Mouse (Mus musculus): ENCODE results near the gene Rap1gap2.

Rap1gap2 gene

GRCm38 (mm10) chr11:74506275-74506674, 104.4 kb downstream of the Rap1gap2 start:
- in situ Hi-C loops (cut with MboI, MseI): no loop called here

DNA sequence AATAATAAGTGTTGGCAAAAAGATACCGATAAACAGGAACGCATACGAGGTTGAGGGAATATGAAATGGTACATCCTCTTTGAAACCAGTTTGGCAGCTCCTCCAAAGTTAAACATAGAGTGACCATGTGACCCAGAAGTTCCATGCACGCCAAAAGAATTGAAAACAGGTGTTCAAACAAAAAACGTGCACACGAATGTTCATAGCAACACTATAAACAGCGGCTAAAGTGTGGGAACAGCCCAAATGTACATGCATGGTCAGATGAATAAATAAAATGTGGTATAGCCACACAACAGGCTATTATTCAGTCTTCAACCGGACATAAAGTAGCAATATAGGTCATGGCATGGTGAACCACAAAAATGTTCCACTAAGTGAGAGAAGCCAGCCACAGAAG, 108.2 kb downstream of the Rap1gap2 start:
- in situ Hi-C loops (cut with MboI, MseI): no loop called here

GRCm38 (mm10) chr11:74501989-74502388, 108.7 kb downstream of the Rap1gap2 start:
- in situ Hi-C loops (cut with MboI, MseI): no loop called here

- in situ Hi-C loops (cut with MboI, MseI): no loop called here
Measured at GRCm38 (mm10) chr11:74501061-74501460, 109.7 kb downstream of the Rap1gap2 start.

DNA sequence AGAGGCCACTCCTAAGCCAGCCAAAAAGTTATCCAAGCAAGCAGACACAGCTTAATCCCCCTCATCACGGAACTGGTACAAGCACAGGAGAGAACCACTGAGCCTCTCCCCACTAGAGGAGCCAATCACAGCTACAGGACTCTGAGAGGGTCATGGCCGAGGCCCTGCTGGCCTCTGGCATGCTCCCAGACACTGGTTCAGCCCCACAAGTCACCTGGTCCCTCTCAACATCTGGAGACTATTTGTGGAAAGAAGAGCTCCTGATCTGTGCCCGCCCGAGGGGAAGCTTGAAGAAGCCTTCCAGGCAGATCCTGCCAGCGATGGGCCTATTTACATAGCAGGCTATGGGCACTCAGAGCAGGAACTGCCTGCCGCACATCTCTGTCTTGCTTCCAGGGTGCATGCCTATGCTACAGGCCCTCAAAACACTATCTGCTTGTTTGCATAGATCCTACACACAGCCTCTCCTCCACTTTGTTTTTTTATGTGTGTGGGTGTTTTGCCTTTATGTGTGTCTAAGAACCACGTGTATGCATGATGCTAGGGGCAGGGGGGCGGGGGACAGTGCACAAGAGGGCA, 111.1 kb downstream of the Rap1gap2 start:
- in situ Hi-C loops (cut with MboI, MseI): no loop called here

DNA sequence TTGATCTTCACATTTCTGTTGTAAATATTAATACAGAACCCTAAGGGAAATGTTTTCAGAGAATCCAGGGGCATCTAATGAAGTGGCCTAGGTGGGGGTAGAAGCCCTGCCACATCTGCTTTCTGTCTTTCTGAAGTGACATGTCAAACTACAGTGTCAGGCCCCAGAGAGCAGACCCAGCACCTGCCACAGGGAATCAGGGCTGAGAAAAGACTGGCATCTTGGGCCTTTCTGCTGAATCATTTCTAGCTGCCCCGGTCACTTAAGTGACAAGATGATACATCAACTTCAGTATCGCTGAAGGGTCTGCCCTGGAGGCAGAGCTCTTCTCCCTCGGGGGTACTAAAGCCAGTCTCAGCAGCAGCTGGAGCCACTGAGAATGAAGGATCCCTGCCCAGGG, 111.7 kb downstream of the Rap1gap2 start:
- in situ Hi-C loops (cut with MboI, MseI): no loop called here

- in situ Hi-C loops (cut with MboI, MseI): no loop called here
Measured at GRCm38 (mm10) chr11:74496581-74496980, 114.1 kb downstream of the Rap1gap2 start.

- in situ Hi-C loops (cut with MboI, MseI): no loop called here
Measured at GRCm38 (mm10) chr11:74493936-74494335, 116.8 kb downstream of the Rap1gap2 start.

DNA sequence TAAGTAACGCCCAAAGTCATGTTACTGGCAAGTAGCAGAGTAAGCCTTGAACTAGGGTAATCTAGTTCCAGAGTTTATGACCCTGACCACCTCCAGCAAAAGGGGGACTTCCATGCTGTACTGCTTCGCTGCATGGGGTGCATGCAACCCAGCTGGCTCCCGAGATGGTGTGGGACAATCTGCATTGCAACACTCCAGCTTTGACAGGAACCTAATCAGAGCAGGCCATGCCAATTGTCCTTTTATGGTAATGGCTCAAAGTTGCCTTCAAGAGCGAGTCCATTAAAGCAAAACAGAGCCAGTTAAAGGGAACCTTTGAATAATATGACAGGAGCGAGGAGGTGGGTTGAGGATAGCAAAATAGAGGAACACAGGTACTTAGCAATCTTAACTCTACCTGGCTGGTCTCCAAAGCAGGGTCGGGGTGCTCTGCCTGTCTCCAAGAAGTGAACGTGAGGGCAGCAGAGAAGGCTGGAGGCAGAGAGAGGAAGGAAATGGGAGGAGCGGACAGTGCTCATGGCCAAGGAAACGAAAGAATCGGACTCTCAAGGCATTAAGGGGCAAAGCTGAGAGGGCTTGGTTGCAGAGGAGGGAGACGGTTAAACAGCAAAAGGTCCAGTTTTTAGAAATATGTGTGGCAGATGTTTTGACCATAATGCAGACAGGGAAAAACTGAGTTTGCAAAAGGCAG, 117.4 kb downstream of the Rap1gap2 start:
- in situ Hi-C loops (cut with MboI, MseI): no loop called here

GRCm38 (mm10) chr11:74491130-74491529, 119.6 kb downstream of the Rap1gap2 start:
- in situ Hi-C loops (cut with MboI, MseI): no loop called here

DNA sequence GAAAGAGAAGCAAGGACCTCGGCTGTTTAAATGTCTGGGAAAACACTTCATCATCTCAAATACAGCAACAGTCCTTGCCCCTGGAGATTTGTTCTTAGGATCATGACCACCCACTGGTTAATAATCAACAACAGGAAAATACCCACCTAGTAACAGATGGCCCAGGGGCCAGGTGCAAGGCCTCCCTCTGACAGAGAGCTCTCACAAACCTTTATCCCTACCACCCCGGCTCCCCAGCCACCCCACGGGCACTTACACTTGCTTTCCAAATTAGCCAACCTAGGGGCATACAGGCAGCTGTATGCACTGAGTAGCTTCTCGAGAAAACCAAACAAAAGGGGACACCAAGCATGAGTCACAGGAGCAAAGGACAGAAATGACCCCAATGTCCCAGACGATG, 121.5 kb downstream of the Rap1gap2 start:
- in situ Hi-C loops (cut with MboI, MseI): no loop called here

GRCm38 (mm10) chr11:74487952-74488351, 122.8 kb downstream of the Rap1gap2 start:
- in situ Hi-C loops (cut with MboI, MseI): no loop called here

GRCm38 (mm10) chr11:74485435-74486217, 125.1 kb downstream of the Rap1gap2 start:
- in situ Hi-C loops (cut with MboI, MseI): no loop called here

GRCm38 (mm10) chr11:74483871-74484270, 126.8 kb downstream of the Rap1gap2 start:
- in situ Hi-C loops (cut with MboI, MseI): no loop called here

DNA sequence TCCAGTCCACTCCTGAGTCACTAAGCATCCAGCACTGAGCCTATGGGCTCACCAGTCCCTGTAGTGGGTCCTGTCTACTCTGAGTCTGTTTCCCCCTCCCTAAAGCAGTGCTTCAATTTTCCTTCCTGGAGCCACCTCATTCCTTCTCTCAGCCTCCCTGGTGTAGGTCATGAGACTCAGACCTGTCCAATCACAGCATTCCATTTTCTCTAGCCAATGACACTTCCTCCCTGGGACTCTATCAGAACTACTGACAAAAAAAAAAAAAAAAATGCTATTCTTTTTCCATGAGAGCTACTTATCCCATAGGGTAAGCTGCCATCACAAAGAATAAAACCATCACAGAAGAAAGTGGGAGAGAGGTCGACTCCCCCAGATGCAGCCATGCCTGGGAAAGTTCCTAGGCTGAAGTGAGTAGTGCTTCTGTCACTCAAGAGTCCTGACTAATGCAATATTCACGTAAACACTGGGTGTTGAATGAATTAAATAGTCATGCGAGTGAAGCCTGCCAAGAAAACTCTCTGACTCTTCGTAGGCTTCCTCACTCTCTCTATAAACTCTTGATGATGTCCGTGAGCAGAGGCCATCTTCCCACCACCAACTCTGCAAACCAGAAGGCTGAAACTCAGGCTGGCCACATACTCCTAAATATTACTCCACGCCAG, 127.4 kb downstream of the Rap1gap2 start:
- in situ Hi-C loops (cut with MboI, MseI): no loop called here

DNA sequence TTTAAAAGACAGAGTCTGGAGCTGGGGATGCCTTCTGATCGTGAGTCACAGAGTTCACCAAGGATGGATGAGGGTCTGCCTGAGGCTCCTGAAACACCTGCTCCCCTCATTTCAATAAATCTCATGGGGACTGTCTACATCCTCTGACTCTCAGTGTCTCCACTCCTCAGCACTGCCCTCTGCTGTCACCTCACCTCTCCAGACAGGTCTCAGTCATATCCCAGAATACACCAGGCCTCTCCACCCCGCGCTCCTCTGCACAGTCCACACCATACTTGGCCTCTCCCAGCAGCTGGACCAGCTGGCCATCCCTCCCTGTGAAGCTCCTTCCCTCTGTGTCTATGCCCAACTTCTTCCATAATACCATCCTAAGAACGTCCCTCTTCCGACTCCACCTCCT, 128.9 kb downstream of the Rap1gap2 start:
- in situ Hi-C loops (cut with MboI, MseI): no loop called here

DNA sequence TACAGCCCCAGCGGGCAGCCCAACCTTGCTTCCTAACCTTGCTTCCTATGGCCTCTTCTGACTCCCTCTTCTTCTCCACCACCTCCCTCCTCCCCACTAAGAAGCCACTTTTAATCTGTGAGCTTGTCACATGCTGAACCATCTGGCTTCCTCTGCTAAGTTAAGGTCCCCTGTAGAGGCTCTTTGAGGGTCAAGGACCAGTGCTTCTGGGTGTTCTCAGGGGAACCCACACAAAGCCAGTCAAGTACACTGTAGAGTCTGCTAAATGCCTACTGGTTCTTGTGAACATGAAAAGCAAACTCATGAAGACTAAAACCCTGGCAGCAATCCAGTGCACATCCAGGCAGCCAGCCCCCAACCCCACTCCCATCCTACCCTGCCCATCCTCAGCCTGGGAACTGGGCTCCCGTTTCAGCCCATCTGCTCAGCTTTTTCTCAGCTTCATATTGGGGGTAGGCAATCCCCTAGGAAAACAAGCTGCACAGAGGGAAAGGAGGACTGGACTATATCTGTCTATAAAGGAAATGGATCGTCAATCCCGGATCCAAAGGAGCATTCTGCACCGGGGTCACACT, 130.9 kb downstream of the Rap1gap2 start:
- in situ Hi-C loops (cut with MboI, MseI): no loop called here

DNA sequence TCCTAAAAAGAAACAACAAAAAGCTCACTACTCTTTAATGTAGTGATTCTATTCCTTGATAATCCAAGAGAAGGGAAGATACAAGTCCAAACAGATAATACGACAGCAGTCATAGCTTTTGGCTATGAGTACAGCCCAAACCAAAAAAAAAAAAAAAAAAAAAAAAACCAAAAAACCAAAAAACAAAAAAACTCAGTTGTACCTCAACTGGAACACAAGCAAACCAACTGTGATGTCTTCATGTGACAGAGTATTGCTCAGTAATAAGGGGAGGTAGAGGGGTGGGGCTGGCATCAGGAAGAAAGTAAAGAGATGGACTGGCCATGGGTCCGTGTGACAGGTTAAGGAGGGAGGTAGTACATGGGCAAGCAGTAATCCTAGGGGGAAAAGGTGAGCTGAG, 131.8 kb downstream of the Rap1gap2 start:
- in situ Hi-C loops (cut with MboI, MseI): no loop called here

- in situ Hi-C loops (cut with MboI, MseI): no loop called here
Measured at GRCm38 (mm10) chr11:74472671-74473070, 138.0 kb downstream of the Rap1gap2 start.

DNA sequence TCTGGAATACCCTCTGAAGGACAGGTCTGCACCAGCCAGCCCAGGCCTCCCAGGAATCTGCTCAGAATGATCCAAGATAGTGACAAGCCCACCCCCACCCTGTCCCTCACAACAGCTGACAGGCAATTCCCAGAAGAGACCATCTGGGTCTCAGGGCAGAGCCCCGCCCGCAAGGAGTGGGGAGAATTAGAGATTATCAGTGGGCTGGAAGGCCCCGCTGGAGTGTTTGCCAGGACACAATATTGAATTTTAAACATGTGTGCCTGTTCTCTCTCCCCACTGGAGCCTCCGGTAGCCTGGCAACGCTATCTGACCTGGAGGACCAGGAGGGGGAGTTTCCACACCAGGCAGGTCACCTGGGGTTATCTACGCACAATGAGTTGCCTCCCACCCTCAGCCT, 142.5 kb downstream of the Rap1gap2 start:
- in situ Hi-C loops (cut with MboI, MseI): no loop called here

GRCm38 (mm10) chr11:74465712-74466111, 145.0 kb downstream of the Rap1gap2 start:
- in situ Hi-C loops (cut with MboI, MseI): no loop called here
